Mouse (Mus musculus) bone marrow macrophage, adult 2 months (primary cell): ENCODE results near the gene Ust.

Source experiments
- CTCF ChIP-seq: IDR thresholded peaks from 2 replicates; pipeline ENCODE4 v1.5.1; 2012; ENCODE audit warnings: low read depth, mild to moderate bottlenecking, low read length, moderate library complexity
- POLR2A ChIP-seq: IDR thresholded peaks from 2 replicates; pipeline ENCODE4 v1.6.1; 2012; ENCODE audit warnings: mild to moderate bottlenecking, low read depth, low read length, borderline replicate concordance

- TF ChIP-seq CTCF (no peak), POLR2A (no peak)
Observed at GRCm38 (mm10) chr10:8520766-8521395, 2.3 kb upstream of the Ust start.
